Mouse (Mus musculus): ENCODE data around the gene Gab1. TPM values are rescaled to one million over a fixed set of nuclear protein-coding genes. Genes with fewer than 3 reads are reported as not detected.

Gene Gab1
- total RNA-seq, 2 experiments from 2014 or later = 36.7 to 43.6 TPM

- DNase-seq = no peak
- intact Hi-C loops (cut with DNase I) = loop anchor here (5.0 kb wide), 1 partner anchor 78 kb away; no protein-coding TSS in a partner anchor
Observed at GRCm38 (mm10) chr8:80875537-80875936, 4.8 kb downstream of the Gab1 start.

- intact Hi-C loops (cut with DNase I) = loop anchor here (5.0 kb wide), 1 partner anchor 37 kb away; no protein-coding TSS in a partner anchor
- no peak for DNase-seq
Observed at GRCm38 (mm10) chr8:80873723-80874427, 6.4 kb downstream of the Gab1 start.

- intact Hi-C loops (cut with DNase I) = loop anchor here (5.0 kb wide), 1 partner anchor 35 kb away; no protein-coding TSS in a partner anchor
- no peak for DNase-seq
Observed at GRCm38 (mm10) chr8:80872688-80873087, 7.6 kb downstream of the Gab1 start.

GRCm38 (mm10) chr8:80871400-80871799 is 8.9 kb downstream of the Gab1 start:
- intact Hi-C loops (cut with DNase I) = loop anchor here (2.0 to 5.0 kb wide), 2 partner anchors 34 to 57 kb away; no protein-coding TSS in a partner anchor
- no peak for DNase-seq

- DNase-seq = no peak
- intact Hi-C loops (cut with DNase I) = loop anchor here (2.0 to 5.0 kb wide), 2 partner anchors 33 to 56 kb away; no protein-coding TSS in a partner anchor
Observed at GRCm38 (mm10) chr8:80870535-80871204, 9.6 kb downstream of the Gab1 start.

GRCm38 (mm10) chr8:80869881-80870328 is 10.4 kb downstream of the Gab1 start:
- DNase-seq = peak in 1 of 2 experiments; percentile 17
- intact Hi-C loops (cut with DNase I) = loop anchor here (2.0 to 5.0 kb wide), 3 partner anchors 23 to 55 kb away; no protein-coding TSS in a partner anchor

- intact Hi-C loops (cut with DNase I) = loop anchor here (2.0 kb wide), 1 partner anchor 22 kb away; no protein-coding TSS in a partner anchor
- peak; percentile 49 to 54 for DNase-seq
Observed at GRCm38 (mm10) chr8:80868801-80869323, 11.5 kb downstream of the Gab1 start.

- DNase-seq = no peak
- intact Hi-C loops (cut with DNase I) = loop anchor here (2.0 kb wide), 1 partner anchor 21 kb away; no protein-coding TSS in a partner anchor
Observed at GRCm38 (mm10) chr8:80868006-80868702, 12.2 kb downstream of the Gab1 start.

- intact Hi-C loops (cut with DNase I) = no loop called here
- DNase-seq = peak in 1 of 2 experiments; percentile 47
Observed at GRCm38 (mm10) chr8:80867598-80867997, 12.7 kb downstream of the Gab1 start.

GRCm38 (mm10) chr8:80865181-80865784 is 15.0 kb downstream of the Gab1 start:
- intact Hi-C loops (cut with DNase I) = no loop called here
- peak in 1 of 2 experiments; percentile 41 for DNase-seq

- intact Hi-C loops (cut with DNase I) = no loop called here
- no peak for DNase-seq
Observed at GRCm38 (mm10) chr8:80863393-80863792, 16.9 kb downstream of the Gab1 start.

- DNase-seq = no peak
- intact Hi-C loops (cut with DNase I) = no loop called here
Observed at GRCm38 (mm10) chr8:80859180-80859775, 21.0 kb downstream of the Gab1 start.

- intact Hi-C loops (cut with DNase I) = no loop called here
- no peak for DNase-seq
Observed at GRCm38 (mm10) chr8:80857851-80858367, 22.4 kb downstream of the Gab1 start.

GRCm38 (mm10) chr8:80857128-80857527 is 23.2 kb downstream of the Gab1 start:
- intact Hi-C loops (cut with DNase I) = no loop called here
- DNase-seq = no peak

GRCm38 (mm10) chr8:80856606-80857005 is 23.7 kb downstream of the Gab1 start:
- intact Hi-C loops (cut with DNase I) = no loop called here
- no peak for DNase-seq

- intact Hi-C loops (cut with DNase I) = no loop called here
- no peak for DNase-seq
Observed at GRCm38 (mm10) chr8:80853622-80854021, 26.7 kb downstream of the Gab1 start.

GRCm38 (mm10) chr8:80853208-80853607 is 27.1 kb downstream of the Gab1 start:
- no peak for DNase-seq
- intact Hi-C loops (cut with DNase I) = no loop called here

GRCm38 (mm10) chr8:80852412-80853165 is 27.7 kb downstream of the Gab1 start:
- intact Hi-C loops (cut with DNase I) = no loop called here

GRCm38 (mm10) chr8:80851648-80852047 is 28.7 kb downstream of the Gab1 start:
- DNase-seq = no peak
- intact Hi-C loops (cut with DNase I) = no loop called here

More at GRCm38 (mm10) chr8:80852412-80853165, 27.7 kb downstream of the Gab1 start:
- no peak for DNase-seq

Measured in heart, postnatal 36 days (tissue).